Mouse (Mus musculus): ENCODE results near the gene Mcam.
"Not testable (repeated sequence)": the region's sequence is repeated elsewhere in the genome, so short reads cannot be mapped to it uniquely, and the experiment has no call there.

Mcam gene

DNA sequence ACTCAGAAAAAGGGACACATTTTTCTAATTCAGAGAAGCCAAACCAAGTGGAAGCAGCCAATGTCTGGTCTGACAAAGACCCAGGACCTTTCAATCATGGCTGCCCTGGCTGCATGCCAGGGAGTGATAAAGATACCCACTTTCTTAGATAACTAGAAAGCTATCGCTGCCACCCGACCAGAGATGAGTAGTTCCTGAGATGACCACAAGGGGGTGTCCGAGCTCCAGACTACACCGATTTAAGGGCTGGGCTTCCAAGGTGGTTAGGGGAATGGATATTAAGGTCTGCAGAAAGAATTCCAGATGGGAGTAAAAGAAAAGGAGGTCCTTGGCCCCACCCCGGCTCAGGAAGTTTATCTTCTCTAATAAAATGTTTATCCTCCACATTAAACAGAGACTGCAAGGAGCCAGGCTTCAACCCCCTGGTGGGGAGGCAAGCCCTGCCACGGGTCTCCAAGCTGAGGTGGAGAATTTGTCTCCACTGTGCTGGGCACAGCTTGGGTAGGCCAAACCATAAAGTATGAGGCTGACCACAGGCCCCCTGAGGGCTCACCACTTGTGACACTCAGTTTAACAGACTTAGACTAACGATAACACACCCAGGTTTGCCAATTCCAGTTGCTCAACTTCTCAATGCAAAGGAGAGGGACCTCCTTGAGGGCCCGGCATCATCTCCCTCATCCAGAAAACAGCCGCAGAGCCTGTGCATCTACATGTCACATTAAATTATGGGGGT is 24.7 kb upstream of the Mcam start:
- DNase-seq (ENCODE audit: extremely low spot score): peak; percentile 80

DNA sequence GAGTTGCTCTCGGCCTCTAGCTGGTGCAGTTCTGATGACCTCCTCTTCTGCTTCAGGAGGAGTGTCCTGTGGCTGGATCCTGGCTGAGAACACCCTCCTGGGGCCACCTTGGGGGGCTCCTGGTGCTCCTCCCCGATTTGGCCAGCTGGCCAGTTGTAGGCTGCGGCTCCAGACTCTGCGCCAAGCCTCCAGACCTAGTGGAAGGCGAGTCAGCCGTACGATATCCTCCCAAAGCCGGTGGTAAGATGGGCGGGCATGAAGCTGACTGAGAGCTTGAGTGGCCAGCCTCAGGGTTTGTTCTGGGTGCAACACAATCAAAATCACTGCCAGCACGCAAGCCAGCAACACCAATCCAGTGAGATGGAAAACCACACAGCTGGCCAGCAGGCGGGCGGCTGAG is 22.4 kb upstream of the Mcam start:
- DNase-seq (ENCODE audit: extremely low spot score): not testable (repeated sequence)

- peak; percentile 95 for DNase-seq (ENCODE audit: extremely low spot score)
Measured at GRCm38 (mm10) chr9:44113105-44113789, 21.0 kb upstream of the Mcam start, which contains the start of the genes Gm49380 and Rnf26. Gene Gm49380, minus strand, starts transcription at chr9:44113500. Gene Rnf26, minus strand, starts transcription at chr9:44113517.

DNA sequence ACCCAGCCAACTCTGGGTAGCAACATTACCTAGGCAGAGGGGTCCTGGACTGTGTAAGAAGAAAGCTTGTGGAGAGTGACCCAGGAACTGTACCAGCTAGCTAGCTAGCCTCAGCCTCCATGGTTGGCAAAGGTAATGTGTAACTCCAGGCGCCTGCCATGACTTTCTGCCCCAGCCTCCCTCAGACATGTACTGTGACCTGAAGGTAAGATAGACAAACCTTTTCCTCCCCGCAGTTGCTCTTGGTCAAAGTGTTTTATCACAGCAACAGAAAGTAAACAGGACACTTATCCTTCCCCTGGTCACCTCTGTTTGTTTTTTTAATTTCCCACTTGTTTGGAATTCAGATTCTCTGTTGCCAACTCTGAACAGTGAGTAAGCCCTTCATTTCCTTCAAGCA is 19.8 kb upstream of the Mcam start:
- no peak for DNase-seq (ENCODE audit: extremely low spot score)

- no peak for DNase-seq (ENCODE audit: extremely low spot score)
Measured at GRCm38 (mm10) chr9:44115599-44115998, 18.7 kb upstream of the Mcam start.

- no peak for DNase-seq (ENCODE audit: extremely low spot score)
Measured at GRCm38 (mm10) chr9:44116182-44116581, 18.1 kb upstream of the Mcam start.

DNA sequence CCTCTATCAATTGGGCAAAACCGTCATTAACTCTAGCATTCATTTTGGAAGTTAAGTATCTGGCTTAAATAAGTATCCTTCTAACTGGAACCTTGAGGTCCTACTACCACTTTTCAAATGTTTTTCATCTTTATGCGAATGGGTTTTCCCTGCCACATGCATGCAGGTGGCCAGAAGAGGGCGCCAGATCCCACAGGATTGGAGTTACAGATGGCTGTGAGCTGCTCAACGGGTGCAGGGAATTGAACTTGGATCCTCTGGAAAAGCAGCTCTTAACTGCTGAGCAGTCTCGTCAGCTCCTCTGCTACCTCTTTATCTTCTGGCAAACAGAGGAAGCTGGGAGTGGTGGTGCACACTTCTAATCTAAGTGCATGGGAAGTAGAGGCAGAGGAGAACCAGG is 15.3 kb upstream of the Mcam start:
- DNase-seq (ENCODE audit: extremely low spot score): no peak

DNA sequence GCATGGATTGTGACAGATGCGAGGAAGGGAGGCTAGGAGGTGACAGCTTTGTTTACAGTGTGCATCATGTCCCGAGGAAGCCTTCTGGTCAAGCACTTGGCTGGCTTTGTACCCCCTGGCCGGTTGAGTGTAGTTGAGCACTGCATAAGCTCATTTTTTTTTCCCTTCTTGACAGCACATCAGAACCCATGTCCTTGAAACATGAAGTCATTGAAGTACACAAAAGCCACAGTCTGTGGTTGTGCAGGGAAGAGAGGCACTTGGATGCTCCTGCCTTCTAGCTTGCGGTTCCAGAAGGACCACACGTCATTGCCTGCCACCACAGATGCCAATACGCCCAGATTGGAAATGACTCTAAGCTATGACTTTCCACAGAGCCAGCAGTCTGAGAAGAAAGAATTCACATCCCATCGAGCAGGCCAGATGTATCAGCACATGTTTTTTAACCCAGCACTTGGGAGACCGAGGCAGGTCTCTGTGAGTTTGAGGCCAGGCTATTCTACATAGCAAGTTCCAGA is 14.3 kb upstream of the Mcam start:
- DNase-seq (ENCODE audit: extremely low spot score): no peak

GRCm38 (mm10) chr9:44124317-44124716 is 10.0 kb upstream of the Mcam start:
- DNase-seq (ENCODE audit: extremely low spot score): no peak

DNA sequence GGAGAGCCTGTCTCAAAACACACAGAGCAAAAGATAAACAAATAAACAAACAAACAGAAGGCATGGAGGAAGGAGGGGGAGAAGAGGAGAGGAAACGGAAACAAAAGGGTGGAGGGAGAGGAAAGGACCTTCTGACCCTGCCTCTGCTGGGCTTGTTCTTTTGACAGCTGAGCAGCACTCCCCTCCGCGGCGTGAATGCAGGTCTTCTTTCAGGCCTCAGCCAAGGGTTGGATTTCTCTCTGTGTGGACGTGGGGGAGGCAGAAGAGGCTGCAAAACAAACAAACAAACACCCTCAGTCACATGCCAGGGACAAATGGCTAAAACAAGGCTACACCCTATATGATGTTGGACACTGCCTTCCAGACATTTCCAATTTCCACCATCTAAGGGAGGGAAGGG is 9.2 kb upstream of the Mcam start:
- no peak for DNase-seq (ENCODE audit: extremely low spot score)

DNA sequence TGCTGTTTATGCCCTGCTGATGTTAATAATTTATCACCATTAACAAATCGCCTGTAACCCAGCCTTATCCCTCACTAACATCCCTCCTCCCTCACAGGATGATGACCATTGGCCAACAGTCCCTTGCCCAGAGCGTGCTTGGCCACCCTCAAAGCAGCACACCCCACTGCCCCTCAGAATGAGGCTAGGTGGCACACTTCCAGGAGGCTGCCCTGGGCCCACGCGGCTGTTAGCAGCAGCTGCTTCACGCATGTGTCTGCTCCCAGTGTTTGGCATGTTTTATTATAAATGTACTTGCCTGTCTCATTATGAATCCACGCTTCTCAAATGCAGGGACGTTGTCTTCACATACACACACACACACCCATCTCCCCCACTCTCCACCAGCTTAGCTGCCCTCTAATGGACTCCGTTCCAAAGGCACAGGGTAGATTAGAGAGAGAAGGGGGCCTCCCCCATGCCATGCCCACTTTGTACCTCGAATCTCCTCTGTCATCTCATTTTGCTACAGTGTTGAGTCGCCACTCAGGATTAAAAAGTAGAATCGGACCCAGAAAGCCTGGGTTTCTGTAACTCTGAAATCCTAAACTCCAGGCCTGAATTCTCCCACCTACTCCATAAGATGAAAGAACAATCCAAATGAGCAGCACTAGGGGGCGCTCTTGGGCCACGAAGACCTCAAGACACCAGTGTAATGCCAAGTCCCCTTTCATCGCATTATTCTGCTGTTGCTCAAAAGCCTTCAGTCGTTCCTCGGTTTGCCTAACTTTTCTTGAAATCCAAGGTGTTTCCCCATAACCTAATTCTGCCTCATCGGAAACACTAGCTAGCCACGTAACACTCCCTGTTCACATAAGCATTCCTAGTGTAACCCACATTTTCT is 8.5 kb upstream of the Mcam start:
- DNase-seq (ENCODE audit: extremely low spot score): peak; percentile 85

DNA sequence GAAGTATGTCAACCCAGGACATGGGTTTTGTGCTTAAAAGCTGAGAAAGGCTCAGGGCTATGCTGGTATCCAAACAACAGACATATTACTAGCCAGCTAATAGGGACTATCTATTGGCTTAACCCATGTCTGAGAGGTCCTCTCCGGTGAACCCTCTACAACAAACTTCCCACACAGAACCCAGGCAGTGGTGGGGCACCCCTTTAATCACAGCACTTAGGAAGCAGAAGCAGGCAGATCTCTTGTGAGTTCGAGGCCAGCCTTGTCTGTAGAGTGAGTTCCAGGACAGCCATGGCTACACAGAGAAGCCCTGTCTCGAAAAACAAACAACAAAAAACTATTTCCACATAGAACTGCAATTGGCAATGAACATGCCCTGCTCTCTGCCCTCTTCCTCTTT is 7.5 kb upstream of the Mcam start:
- no peak for DNase-seq (ENCODE audit: extremely low spot score)

- DNase-seq (ENCODE audit: extremely low spot score): no peak
Measured at GRCm38 (mm10) chr9:44127351-44127801, 6.9 kb upstream of the Mcam start.

GRCm38 (mm10) chr9:44129633-44130032 is 4.6 kb upstream of the Mcam start:
- no peak for DNase-seq (ENCODE audit: extremely low spot score)

DNA sequence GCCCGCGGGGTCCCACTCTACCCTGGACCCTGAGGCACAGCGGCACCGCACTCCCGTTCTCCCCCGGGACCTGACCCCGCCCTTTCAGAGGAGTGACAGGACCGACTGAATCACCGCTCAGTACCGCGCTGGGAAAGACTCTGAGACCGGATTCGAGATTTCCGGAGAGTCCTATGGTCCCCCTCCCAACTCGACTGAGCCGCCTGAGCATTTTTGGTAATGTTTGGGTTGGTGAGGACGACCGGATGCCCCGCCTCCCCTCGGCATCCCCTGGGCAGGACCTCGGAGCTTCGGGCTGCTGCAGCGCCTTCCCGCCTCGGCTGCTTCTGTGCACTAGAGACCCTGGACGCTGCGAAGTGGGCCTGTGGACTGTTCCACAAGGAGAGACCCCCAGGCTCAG is 4.2 kb upstream of the Mcam start:
- DNase-seq (ENCODE audit: extremely low spot score): peak; percentile 81

DNA sequence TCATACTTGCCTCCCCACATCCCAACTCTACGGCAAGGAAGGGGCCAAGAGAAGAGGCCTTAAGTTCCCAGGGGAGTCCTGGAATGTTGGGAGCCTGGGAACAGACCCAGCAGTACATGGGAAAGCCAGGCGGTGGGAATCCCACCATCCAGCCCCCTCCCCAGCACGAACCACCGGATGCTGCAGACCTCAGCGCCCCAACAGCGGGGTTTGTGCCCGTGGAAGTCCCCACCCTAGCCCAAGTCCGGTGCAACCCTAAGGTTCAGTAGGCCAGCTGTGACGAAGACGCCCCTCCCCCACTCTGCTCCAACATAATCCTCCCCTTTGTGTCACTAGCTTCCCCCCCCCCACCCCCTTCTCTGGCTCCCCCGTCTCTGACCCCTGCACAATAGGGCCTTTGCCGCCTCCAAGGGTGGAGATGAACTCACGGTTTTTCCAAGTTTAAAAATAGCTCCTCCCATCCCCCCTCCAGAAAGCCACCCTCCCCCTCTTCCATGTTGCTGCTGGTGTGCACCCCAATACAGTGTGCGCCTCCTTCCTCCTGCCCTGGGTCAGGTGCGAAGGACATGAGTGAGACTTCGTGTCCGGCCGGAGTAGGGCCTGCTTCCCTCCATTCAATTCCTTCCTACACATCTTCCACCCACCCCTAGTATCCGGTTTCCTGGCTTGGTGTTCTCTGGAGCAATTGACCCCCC is 3.5 kb upstream of the Mcam start:
- DNase-seq (ENCODE audit: extremely low spot score): peak; percentile 65

GRCm38 (mm10) chr9:44131276-44131590 is 3.0 kb upstream of the Mcam start:
- DNase-seq (ENCODE audit: extremely low spot score): no peak

DNA sequence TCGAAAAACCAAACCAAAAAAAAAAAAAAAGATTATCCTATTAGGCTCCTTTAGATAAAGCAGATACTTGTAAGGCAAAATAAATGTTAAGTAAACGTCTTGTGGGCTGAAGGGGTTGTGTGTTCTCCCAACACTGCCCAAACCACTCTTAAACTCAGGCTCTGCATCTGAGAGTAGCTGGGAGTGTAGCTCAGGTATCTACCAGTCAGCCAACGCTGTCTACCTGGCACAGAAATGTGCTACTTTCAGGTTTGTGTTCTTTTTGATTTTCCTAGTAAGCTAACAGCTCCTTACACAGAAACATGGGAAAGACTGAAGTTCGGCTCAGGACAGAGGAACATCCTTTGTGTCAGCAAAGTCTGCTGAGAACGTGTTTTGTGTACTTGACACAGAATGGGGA is 2.1 kb upstream of the Mcam start:
- no peak for DNase-seq (ENCODE audit: extremely low spot score)

- DNase-seq (ENCODE audit: extremely low spot score): no peak
Measured at GRCm38 (mm10) chr9:44133287-44133686, 982 bp upstream of the Mcam start.

DNA sequence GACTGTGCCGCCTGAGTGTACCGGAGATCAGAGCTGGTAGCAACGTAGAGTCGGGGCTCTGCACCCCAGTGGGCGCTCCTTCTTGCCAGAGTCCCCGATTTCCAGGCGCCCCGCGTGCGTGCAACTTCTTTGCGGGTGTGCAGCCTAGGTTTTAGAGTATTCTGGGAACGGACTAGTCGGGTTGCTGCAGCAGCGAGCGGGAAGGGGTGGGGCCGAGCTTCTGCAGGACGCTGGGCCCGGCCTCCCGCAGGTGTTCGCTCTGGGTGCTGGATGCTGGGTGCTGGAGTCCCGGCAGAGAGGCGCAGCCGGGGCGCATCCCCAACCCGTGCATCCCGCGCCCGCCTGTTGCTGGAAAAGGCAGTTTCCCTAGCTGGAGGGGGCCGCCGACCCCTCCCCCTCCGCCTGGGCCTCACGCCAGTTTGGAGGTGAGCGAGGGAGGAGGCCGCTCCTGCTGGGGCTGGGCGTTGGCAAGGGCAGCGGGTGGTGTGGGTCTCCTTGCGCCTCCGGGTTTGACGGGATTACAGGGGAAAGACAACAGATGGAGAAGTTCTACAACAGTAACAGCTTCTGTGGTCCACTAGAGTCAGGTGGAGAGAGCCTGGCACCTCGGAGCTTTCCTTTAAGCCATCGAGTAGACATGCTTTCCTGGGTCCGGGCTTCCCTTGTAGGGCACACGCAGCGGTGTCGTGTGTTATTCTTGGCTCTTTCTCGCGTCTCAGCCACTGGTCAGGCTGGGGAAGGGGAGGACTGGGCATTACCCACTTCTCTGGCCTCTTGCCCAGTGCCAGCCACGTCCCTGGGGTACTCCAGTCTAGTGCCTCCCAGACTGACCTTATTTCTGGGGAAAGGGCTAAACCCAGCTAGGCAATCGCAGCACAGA is 822 bp downstream of the Mcam start:
- no peak for DNase-seq (ENCODE audit: extremely low spot score)
